Mouse (Mus musculus) spleen, adult 2 months (tissue): ENCODE results near the gene Fos.

Experiments used
- CTCF ChIP-seq: fragments of 200-500 bp; IDR thresholded peaks from 2 replicates; pipeline ENCODE4 v1.5.1; 2011; ENCODE audit warnings: mild to moderate bottlenecking, inconsistent platforms; ENCODE audit not compliant: insufficient read depth, insufficient read length, insufficient replicate concordance; ENCODE audit errors: extremely low read depth
- POLR2A ChIP-seq: fragments of 200-500 bp; IDR thresholded peaks from 2 replicates; pipeline ENCODE4 v1.6.1; 2011; ENCODE audit warnings: low read depth, low read length, inconsistent platforms

- TF ChIP-seq CTCF (no peak), POLR2A (no peak)
Measured at GRCm38 (mm10) chr12:85478696-85479095, 5.0 kb downstream of the Fos start.
